Mouse (Mus musculus): ENCODE measurements around the gene 4930407I10Rik. TPM values are rescaled to one million over a fixed set of nuclear protein-coding genes. Genes with fewer than 3 reads are reported as not detected.

Gene 4930407I10Rik
- total and polyA plus RNA-seq, 3 experiments, result 0.04 TPM; not detected in 2

DNA sequence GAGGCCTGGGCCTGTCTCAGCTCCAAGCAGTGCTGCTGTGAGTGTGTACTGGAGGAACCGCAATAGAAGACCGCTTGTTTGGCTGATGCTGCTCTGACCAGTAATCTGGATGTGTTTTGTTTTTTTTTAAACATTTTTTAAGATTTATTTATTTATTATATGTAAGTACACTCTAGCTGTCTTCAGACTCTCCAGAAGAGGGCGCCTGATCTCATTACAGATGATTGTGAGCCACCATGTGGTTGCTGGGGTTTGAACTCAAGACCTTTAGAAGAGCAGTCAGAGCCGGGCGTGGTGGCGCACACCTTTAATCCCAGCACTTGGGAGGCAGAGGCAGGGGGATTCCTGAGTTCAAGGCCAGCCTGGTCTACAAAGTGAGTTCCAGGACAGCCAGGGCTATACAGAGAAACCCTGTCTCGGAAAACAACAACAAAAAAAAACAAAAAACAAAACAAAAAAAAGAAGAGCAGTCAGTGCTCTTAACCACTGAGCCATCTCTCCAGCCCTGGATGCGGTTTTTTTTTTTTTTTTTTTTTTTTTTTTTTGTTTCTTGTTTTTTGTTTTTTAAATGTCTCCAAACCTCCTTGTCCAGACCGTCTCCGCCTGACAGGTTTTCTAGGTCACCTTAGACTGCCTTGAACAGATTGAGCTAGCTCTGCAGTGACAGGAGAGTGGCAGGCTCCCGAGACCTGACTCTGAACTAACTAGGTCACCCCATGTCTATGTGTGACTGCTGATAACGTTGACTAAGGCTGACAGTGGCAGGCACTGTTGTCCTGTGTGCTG is 22.9 kb upstream of the 4930407I10Rik start:
- H3K9ac ChIP-seq (ENCODE audit: insufficient read depth, low read depth), result no peak overlapping the region
- no peaks in the 10 kb centered on the region for H3K9me3 ChIP-seq (replicated peaks; ENCODE audit: low read length)
- no peak overlapping the region for H3K27ac ChIP-seq (ENCODE audit: insufficient read depth, low read depth)
- H3K4me1 ChIP-seq (ENCODE audit: control insufficient read depth in 1 of 2, insufficient read depth in 2 of 2), result peaks cover 0 to 10% of the 10 kb centered on the region in 2 experiments; a peak in 2 of 4 replicates
- H3K4me3 ChIP-seq (replicated peaks in 1 of 3; ENCODE audit: low read depth in 2 of 3, low read length in 2 of 3, poor library complexity in 1 of 3), result no peak overlapping the region
- no peak overlapping the region for H3K4me2 ChIP-seq (ENCODE audit: insufficient read depth, low read depth, poor library complexity, severe bottlenecking)
- H3K27me3 ChIP-seq (replicated peaks), result no peaks in the 10 kb centered on the region
- peaks cover 3% of the 10 kb centered on the region; the same call in 1 of the 2 replicates for H3K79me2 ChIP-seq (replicated peaks; ENCODE audit: control insufficient read depth, extremely low read depth, insufficient read depth, poor library complexity, severe bottlenecking)
- peak; percentile 57 for DNase-seq (ENCODE audit: extremely low read depth)
- peaks cover 61 to 89% of the 10 kb centered on the region in 2 experiments for H3K36me3 ChIP-seq (replicated peaks in 1 of 2; ENCODE audit: control insufficient read depth in 1 of 2, insufficient read depth in 1 of 2, low read length in 1 of 2)
- dilution Hi-C loops (cut with MboI; ENCODE audit: extremely low pct_ligation_motif_present, extremely low pct_unique_long_range_greater_than_20kb, low sequenced_read_pairs) (no loop called here), in situ Hi-C loops (cut with MboI; ENCODE audit: low pct_ligation_motif_present, low pct_unique_long_range_greater_than_20kb, low sequenced_read_pairs) (no loop called here)
- TF ChIP-seq CTCF (conservative IDR thresholded peaks at IDR 0.05 in 1 of 2, IDR thresholded peaks at IDR 0.05 in 1 of 2; ENCODE audit: low read depth in 2 of 2, low read length in 2 of 2) (peak; percentile 14 to 62; a peak in 2 of 4 replicates), PAX5 (IDR thresholded peaks at IDR 0.05; ENCODE audit: low read length) (no peak), SMC3 (IDR thresholded peaks at IDR 0.05; ENCODE audit: low read depth, low read length) (peak; percentile 25; the same call in 1 of the 2 replicates), JUN (IDR thresholded peaks at IDR 0.05; ENCODE audit: insufficient read depth, low read depth, low read length) (no peak), UBTF (IDR thresholded peaks at IDR 0.05; ENCODE audit: low read depth, low read length) (no peak), ETS1 (conservative IDR thresholded peaks at IDR 0.05; ENCODE audit: low read depth, low read length) (no peak), MYC (IDR thresholded peaks at IDR 0.05; ENCODE audit: low read depth, low read length) (peak; percentile 44; the same call in 1 of the 2 replicates), KAT2A (IDR thresholded peaks at IDR 0.05; ENCODE audit: insufficient replicate concordance, low read length) (no peak), POLR2AphosphoS2 (IDR thresholded peaks at IDR 0.05; ENCODE audit: low read depth, low read length) (no peak), TCF12 (IDR thresholded peaks at IDR 0.05; ENCODE audit: low read depth, low read length) (no peak), HCFC1 (IDR thresholded peaks at IDR 0.05; ENCODE audit: low read depth, low read length) (no peak), SIN3A (IDR thresholded peaks at IDR 0.05; ENCODE audit: low read length) (no peak), RCOR1 (conservative IDR thresholded peaks at IDR 0.05; ENCODE audit: low read depth, low read length) (no peak), USF1 (IDR thresholded peaks at IDR 0.05; ENCODE audit: low read depth, low read length) (no peak), NRF1 (IDR thresholded peaks at IDR 0.05; ENCODE audit: low read depth, low read length) (no peak), BHLHE40 (IDR thresholded peaks at IDR 0.05; ENCODE audit: low read depth, low read length) (no peak), CHD2 (IDR thresholded peaks at IDR 0.05; ENCODE audit: low read length) (no peak), GABPA (IDR thresholded peaks at IDR 0.05; ENCODE audit: insufficient replicate concordance, low read depth, low read length) (no peak), ZC3H11A (IDR thresholded peaks at IDR 0.05; ENCODE audit: low read depth, low read length) (no peak), ZNF384 (IDR thresholded peaks at IDR 0.05; ENCODE audit: low read depth, low read length) (0 out of 2 replicates have a peak, but pooled peaks have one; percentile 27), E2F4 (IDR thresholded peaks at IDR 0.05; ENCODE audit: insufficient replicate concordance, low read depth, low read length) (no peak), EP300 (IDR thresholded peaks at IDR 0.05; ENCODE audit: low read length) (no peak), USF2 (conservative IDR thresholded peaks at IDR 0.05; ENCODE audit: low read depth, low read length) (no peak), TBP (conservative IDR thresholded peaks at IDR 0.05; ENCODE audit: low read depth, low read length) (no peak), ZKSCAN1 (IDR thresholded peaks at IDR 0.05; ENCODE audit: borderline replicate concordance, low read depth, low read length) (no peak), ELF1 (IDR thresholded peaks at IDR 0.05; ENCODE audit: low read depth, low read length) (no peak), POLR2A (IDR thresholded peaks at IDR 0.05; ENCODE audit: low read depth, low read length) (no peak)

Measured in CH12.LX (cell line).